Mouse (Mus musculus) ES-Bruce4 (cell line): ENCODE measurements around the gene F7.

Source experiments
- CTCF ChIP-seq: IDR thresholded peaks from one replicate; pipeline ENCODE4 v1.8.1; 2011; ENCODE audit warnings: low read depth, low read length
- POLR2A ChIP-seq: IDR thresholded peaks from one replicate; pipeline ENCODE4 v1.8.1; 2011; ENCODE audit warnings: low read length; ENCODE audit not compliant: insufficient read depth

DNA sequence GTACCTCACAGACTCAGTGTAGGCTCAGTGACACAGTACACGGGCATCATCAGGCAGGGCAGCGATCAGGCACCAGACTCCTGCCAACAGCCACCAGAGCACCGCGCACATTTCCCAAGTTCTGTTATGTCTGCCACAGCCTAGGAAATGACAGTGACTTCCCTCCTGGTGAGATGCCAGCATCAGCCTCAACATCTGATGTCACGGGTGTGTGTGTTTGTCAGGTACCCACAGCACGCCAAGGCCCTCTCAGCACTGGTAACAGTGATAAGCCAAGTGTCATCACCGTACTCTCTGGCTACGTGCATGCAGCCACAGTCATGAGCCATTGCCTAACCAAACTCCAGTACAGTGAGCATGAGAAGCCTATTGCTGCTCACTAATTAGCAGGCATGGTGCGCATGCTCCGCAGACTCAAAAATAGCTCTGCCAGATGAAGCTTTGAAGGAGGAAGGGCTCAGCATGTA is 10.5 kb downstream of the F7 start:
- no peak for TF ChIP-seq CTCF
- no peak for TF ChIP-seq POLR2A
